Mouse (Mus musculus): Measurements from ENCODE around the gene Hist1h2ac. TPM values are rescaled to one million over a fixed set of nuclear protein-coding genes. Genes with fewer than 3 reads are reported as not detected.
A peak's percentile ranks its signal among the peaks of the same experiment; 100 is the strongest.

Gene Hist1h2ac
- polyA plus RNA-seq, 1 experiment from 2014 or later = 1.4 TPM

DNA sequence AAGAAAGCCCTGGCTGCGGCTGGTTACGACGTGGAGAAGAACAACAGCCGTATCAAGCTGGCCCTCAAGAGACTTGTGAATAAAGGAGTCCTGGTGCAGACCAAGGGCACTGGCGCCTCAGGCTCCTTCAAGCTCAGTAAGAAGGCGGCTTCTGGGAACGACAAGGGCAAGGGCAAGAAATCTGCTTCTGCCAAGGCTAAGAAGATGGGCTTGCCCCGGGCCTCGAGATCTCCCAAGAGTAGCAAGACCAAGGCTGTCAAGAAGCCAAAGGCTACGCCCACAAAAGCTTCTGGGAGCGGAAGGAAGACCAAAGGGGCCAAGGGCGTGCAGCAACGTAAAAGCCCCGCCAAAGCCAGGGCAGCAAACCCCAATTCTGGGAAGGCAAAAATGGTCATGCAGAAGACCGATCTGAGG lies 12.3 kb upstream of the Hist1h2ac start:
- no peak overlapping the region for H3K9ac ChIP-seq (ENCODE audit: low read length)
- 65% methylated on average over 15 of the region's 15 CpGs for WGBS
- H3K4me1 ChIP-seq (replicated peaks; ENCODE audit: control insufficient read depth, insufficient read depth, low read length) = peaks cover 13% of the 10 kb centered on the region; the same call in 1 of the 2 replicates
- DNase-seq (ENCODE audit: low spot score) (no peak), ATAC-seq (replicated peaks; ENCODE audit: low FRiP score, low TSS enrichment, low read depth) (no peak)
- H3K9me3 ChIP-seq (ENCODE audit: control insufficient read depth, low read length) = no peaks in the 10 kb centered on the region
- no peak overlapping the region for H3K27ac ChIP-seq (ENCODE audit: low read depth)
- H3K4me3 ChIP-seq (ENCODE audit: low read depth, low read length) = no peak overlapping the region
- H3K36me3 ChIP-seq (ENCODE audit: control insufficient read depth, insufficient read depth, low read length) = no peaks in the 10 kb centered on the region
- no peak overlapping the region for H3K4me2 ChIP-seq (ENCODE audit: low read length)
- no peaks in the 10 kb centered on the region for H3K27me3 ChIP-seq (replicated peaks; ENCODE audit: control insufficient read depth, insufficient read depth, low read length)

DNA sequence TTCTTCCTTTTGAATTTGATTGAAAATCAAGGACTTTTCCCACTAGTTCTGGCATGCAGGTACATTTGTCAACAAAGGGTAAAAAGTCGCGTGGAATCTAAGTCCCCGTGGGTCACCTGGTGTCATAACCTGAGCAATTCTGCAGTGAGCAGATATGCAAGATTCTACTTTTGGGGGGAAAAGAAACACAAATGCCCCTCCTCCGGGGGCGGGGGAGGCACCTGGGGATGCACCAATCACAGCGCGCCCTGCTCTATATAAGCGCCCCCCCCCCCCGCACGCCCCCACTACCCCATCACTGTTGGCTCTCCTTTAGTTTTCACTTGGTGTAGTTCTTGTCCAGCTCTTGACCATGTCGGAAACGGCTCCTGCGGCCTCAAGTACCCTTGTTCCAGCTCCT lies 11.8 kb upstream of the Hist1h2ac start, which contains the start of gene Hist1h1t:
Gene Hist1h1t, plus strand, starts transcription at position 301 of the 400 bp plus-strand sequence.
- Histone ChIP-seq H3K27ac (ENCODE audit: low read depth) (no peak within 1 kb of the TSS), H3K4me1 (replicated peaks; ENCODE audit: control insufficient read depth, insufficient read depth, low read length) (peaks cover 13% of the 10 kb centered on the region; the same call in 1 of the 2 replicates), H3K27me3 (replicated peaks; ENCODE audit: control insufficient read depth, insufficient read depth, low read length) (no peaks in the 10 kb centered on the region), H3K4me3 (ENCODE audit: low read depth, low read length) (no peak within 1 kb of the TSS), H3K9ac (ENCODE audit: low read length) (no peak within 1 kb of the TSS), H3K4me2 (ENCODE audit: low read length) (no peak within 1 kb of the TSS), H3K9me3 (ENCODE audit: control insufficient read depth, low read length) (no peaks in the 10 kb centered on the region), H3K36me3 (ENCODE audit: control insufficient read depth, insufficient read depth, low read length) (no peaks in the 10 kb centered on the region)
- DNase-seq (ENCODE audit: low spot score) (no peak), ATAC-seq (replicated peaks; ENCODE audit: low FRiP score, low TSS enrichment, low read depth) (no peak)
- WGBS = 48% methylated on average over 13 of the region's 13 CpGs

DNA sequence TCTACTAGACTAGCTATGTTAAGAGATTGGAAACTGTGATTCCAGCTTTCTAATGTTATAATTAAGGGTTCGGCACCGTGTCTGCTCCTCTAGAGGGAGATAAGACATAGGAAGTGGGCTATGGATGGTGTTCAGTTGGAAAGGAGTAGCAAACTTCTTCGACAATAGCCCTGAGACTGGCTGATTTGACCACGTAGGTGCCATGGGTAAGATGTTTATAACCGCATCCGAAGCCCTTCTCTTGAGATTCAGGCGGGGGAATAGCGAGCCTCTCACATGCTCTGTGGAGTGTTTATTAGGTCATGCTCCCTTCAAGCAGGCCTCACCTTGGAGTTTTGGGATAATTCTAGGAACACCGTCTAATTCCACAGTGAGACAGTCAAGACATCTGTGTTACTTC lies 11.2 kb upstream of the Hist1h2ac start:
- H3K9ac ChIP-seq (ENCODE audit: low read length) = no peak overlapping the region
- no peak overlapping the region for H3K27ac ChIP-seq (ENCODE audit: low read depth)
- 89% methylated on average over 9 of the region's 9 CpGs for WGBS
- H3K4me3 ChIP-seq (ENCODE audit: low read depth, low read length) = no peak overlapping the region
- no peaks in the 10 kb centered on the region for H3K27me3 ChIP-seq (replicated peaks; ENCODE audit: control insufficient read depth, insufficient read depth, low read length)
- DNase-seq (ENCODE audit: low spot score) = no peak
- H3K4me2 ChIP-seq (ENCODE audit: low read length) = no peak overlapping the region
- H3K36me3 ChIP-seq (ENCODE audit: control insufficient read depth, insufficient read depth, low read length) = no peaks in the 10 kb centered on the region
- peaks cover 13% of the 10 kb centered on the region; the same call in 1 of the 2 replicates for H3K4me1 ChIP-seq (replicated peaks; ENCODE audit: control insufficient read depth, insufficient read depth, low read length)
- no peaks in the 10 kb centered on the region for H3K9me3 ChIP-seq (ENCODE audit: control insufficient read depth, low read length)
- ATAC-seq (replicated peaks; ENCODE audit: low FRiP score, low TSS enrichment, low read depth) = no peak

DNA sequence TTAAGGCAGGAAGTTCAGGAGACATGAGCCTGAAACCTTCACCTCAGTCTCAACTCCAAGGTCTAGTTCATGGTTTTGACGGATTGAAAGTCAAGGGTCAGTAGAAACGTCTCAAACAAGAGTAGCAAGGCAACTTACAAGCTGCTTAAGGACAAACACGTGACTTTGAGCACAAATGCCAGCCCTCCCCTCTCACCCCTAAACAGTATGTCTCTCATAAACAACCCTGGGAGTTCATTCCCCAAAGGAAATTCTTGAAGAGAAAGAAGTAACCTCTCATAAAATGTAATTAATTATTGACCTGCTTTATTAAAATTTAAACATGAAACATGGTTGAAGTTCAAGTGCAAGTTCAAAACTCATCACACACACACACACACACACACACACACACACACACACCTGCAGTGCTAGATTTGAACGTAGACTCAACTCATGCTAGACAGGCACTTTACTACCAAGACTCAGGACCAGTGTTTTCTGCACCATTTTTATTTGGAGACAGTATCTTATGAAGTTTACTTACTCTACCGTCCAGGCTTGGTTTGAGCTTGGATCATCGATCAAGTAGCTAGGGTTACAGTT lies 10.2 kb upstream of the Hist1h2ac start:
- Histone ChIP-seq H3K9me3 (ENCODE audit: control insufficient read depth, low read length) (no peaks in the 10 kb centered on the region), H3K4me2 (ENCODE audit: low read length) (no peak overlapping the region), H3K9ac (ENCODE audit: low read length) (no peak overlapping the region), H3K4me3 (ENCODE audit: low read depth, low read length) (no peak overlapping the region), H3K27me3 (replicated peaks; ENCODE audit: control insufficient read depth, insufficient read depth, low read length) (no peaks in the 10 kb centered on the region), H3K4me1 (replicated peaks; ENCODE audit: control insufficient read depth, insufficient read depth, low read length) (peaks cover 10% of the 10 kb centered on the region; the same call in 1 of the 2 replicates), H3K36me3 (ENCODE audit: control insufficient read depth, insufficient read depth, low read length) (no peaks in the 10 kb centered on the region), H3K27ac (ENCODE audit: low read depth) (no peak overlapping the region)
- DNase-seq (ENCODE audit: low spot score) (no peak), ATAC-seq (replicated peaks; ENCODE audit: low FRiP score, low TSS enrichment, low read depth) (no peak)
- WGBS = 85% methylated on average over 6 of the region's 6 CpGs

DNA sequence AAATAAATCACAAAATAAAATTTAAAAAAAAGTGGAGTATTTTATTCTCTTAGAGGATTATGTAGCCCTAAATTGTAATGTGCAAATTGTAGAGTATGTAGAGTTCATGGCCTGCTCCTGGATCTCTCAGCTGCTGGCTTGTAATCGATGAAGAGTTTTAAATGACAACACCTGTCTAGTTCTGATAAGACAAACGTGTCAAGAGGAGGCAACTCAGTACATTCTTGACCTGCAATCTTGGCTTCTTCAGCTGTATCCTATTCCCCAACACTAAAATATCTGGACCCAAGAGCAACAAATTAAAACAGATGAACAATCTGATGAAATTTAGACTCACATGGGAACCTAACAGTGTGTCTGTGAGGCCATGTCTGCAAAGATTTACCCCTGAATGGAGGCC lies 5.7 kb upstream of the Hist1h2ac start:
- Histone ChIP-seq H3K27me3 (replicated peaks; ENCODE audit: control insufficient read depth, insufficient read depth, low read length) (no peaks in the 10 kb centered on the region), H3K4me1 (replicated peaks; ENCODE audit: control insufficient read depth, insufficient read depth, low read length) (no peaks in the 10 kb centered on the region), H3K27ac (ENCODE audit: low read depth) (no peak overlapping the region), H3K9me3 (ENCODE audit: control insufficient read depth, low read length) (no peaks in the 10 kb centered on the region), H3K36me3 (ENCODE audit: control insufficient read depth, insufficient read depth, low read length) (no peaks in the 10 kb centered on the region), H3K4me2 (ENCODE audit: low read length) (no peak overlapping the region), H3K4me3 (ENCODE audit: low read depth, low read length) (no peak overlapping the region), H3K9ac (ENCODE audit: low read length) (no peak overlapping the region)
- ATAC-seq (replicated peaks; ENCODE audit: low FRiP score, low TSS enrichment, low read depth) (no peak), DNase-seq (ENCODE audit: low spot score) (no peak)
- WGBS = 81% methylated on average over 2 of the region's 2 CpGs

DNA sequence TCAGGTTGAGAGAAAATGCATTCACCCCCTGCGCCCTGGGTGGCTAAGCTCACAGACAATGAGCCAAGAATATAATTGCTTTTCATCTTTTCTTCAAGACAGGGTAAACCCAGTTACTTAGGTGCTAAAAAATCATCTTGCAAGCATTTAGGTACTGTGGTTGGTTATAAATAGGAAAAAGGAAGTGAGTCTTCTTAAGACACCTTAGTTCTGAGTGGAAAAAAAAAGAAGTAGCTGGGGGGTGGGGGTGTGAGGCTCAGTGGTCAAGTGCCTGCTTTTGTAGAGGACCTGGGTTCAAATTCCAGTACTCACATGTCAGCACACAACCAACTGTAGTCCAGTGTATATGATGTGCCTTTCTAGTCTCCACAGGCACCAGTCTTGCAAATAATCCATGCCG lies 5.2 kb upstream of the Hist1h2ac start:
- DNase-seq (ENCODE audit: low spot score) = no peak
- Histone ChIP-seq H3K4me3 (ENCODE audit: low read depth, low read length) (no peak overlapping the region), H3K27me3 (replicated peaks; ENCODE audit: control insufficient read depth, insufficient read depth, low read length) (no peaks in the 10 kb centered on the region), H3K4me2 (ENCODE audit: low read length) (no peak overlapping the region), H3K36me3 (ENCODE audit: control insufficient read depth, insufficient read depth, low read length) (no peaks in the 10 kb centered on the region), H3K27ac (ENCODE audit: low read depth) (no peak overlapping the region), H3K4me1 (replicated peaks; ENCODE audit: control insufficient read depth, insufficient read depth, low read length) (no peaks in the 10 kb centered on the region), H3K9me3 (ENCODE audit: control insufficient read depth, low read length) (no peaks in the 10 kb centered on the region), H3K9ac (ENCODE audit: low read length) (no peak overlapping the region)
- WGBS = 94% methylated on average over 2 of the region's 2 CpGs
- ATAC-seq (replicated peaks; ENCODE audit: low FRiP score, low TSS enrichment, low read depth) = no peak

DNA sequence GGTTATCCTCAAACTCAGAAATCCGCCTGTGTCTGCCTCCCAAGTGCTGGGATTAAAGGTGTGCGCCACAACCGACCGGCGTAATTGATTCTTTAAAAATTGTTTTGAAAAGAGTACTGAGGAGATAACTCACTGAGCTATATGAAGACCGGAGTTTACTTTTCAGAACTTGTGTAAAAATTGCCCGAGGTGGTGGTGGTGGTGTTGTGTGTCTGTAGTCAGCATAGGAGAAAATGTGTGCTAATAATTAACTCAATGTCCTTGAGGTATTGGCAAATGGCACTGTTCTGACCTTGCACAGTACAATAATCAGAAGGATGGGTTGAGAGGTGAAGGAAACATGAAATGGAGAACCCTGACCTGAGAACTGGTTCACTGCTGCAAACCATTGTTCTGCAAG lies 4.2 kb upstream of the Hist1h2ac start:
- Histone ChIP-seq H3K4me1 (replicated peaks; ENCODE audit: control insufficient read depth, insufficient read depth, low read length) (peaks cover under 1% of the 10 kb centered on the region; the same call in 1 of the 2 replicates), H3K27me3 (replicated peaks; ENCODE audit: control insufficient read depth, insufficient read depth, low read length) (no peaks in the 10 kb centered on the region), H3K27ac (ENCODE audit: low read depth) (no peak overlapping the region), H3K4me3 (ENCODE audit: low read depth, low read length) (no peak overlapping the region), H3K36me3 (ENCODE audit: control insufficient read depth, insufficient read depth, low read length) (no peaks in the 10 kb centered on the region), H3K9ac (ENCODE audit: low read length) (no peak overlapping the region), H3K9me3 (ENCODE audit: control insufficient read depth, low read length) (no peaks in the 10 kb centered on the region), H3K4me2 (ENCODE audit: low read length) (no peak overlapping the region)
- WGBS = 85% methylated on average over 7 of the region's 7 CpGs
- ATAC-seq (replicated peaks; ENCODE audit: low FRiP score, low TSS enrichment, low read depth) (no peak), DNase-seq (ENCODE audit: low spot score) (no peak)

DNA sequence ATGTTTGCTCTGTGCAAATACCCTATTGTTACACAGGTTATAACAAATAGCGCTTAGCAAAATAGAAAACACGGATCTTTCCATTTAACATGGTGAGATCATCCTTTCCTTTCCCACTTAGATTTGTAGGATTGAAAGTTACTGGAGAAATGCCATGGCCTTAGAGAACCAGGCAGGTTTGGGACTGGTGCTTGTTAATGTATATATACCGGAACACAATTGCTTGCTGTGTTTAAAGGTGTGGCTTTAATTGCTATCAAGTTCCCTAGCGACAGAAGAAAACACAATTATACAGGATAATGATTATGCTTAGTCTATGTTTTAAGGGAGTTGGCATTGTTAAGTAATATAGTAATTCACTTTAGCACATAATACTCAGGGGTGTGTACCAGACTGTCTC lies 3.4 kb upstream of the Hist1h2ac start:
- H3K4me1 ChIP-seq (replicated peaks; ENCODE audit: control insufficient read depth, insufficient read depth, low read length) = peaks cover 4% of the 10 kb centered on the region; the same call in 1 of the 2 replicates
- H3K9me3 ChIP-seq (ENCODE audit: control insufficient read depth, low read length) = no peaks in the 10 kb centered on the region
- 77% methylated on average over 4 of the region's 4 CpGs for WGBS
- H3K27me3 ChIP-seq (replicated peaks; ENCODE audit: control insufficient read depth, insufficient read depth, low read length) = no peaks in the 10 kb centered on the region
- no peak overlapping the region for H3K4me3 ChIP-seq (ENCODE audit: low read depth, low read length)
- no peak overlapping the region for H3K27ac ChIP-seq (ENCODE audit: low read depth)
- no peaks in the 10 kb centered on the region for H3K36me3 ChIP-seq (ENCODE audit: control insufficient read depth, insufficient read depth, low read length)
- H3K9ac ChIP-seq (ENCODE audit: low read length) = no peak overlapping the region
- DNase-seq (ENCODE audit: low spot score) = no peak
- ATAC-seq (replicated peaks; ENCODE audit: low FRiP score, low TSS enrichment, low read depth) = no peak
- H3K4me2 ChIP-seq (ENCODE audit: low read length) = no peak overlapping the region; the same call in 1 of the 2 replicates

DNA sequence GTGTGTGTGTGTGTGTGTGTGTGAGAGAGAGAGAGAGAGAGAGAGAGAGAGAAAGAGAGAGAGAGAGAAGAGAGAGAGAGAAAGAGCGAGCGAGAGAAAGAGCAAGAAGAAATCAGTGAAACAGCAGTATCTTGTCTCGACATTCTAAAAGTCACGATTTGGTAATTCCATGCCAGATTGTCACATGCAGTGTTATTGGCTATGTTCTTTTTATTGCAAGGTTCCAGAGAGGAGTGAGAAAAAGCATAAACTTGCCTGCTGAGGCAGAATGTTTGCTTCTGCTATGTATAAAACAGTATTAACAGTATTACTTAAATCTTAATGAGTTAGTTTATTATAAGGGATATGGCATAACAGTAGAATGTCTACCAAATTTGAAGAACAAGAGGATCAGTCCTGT lies 2.2 kb upstream of the Hist1h2ac start:
- H3K4me3 ChIP-seq (ENCODE audit: low read depth, low read length) = peak overlapping the region; percentile 46
- peaks cover 4% of the 10 kb centered on the region; the same call in 1 of the 2 replicates for H3K4me1 ChIP-seq (replicated peaks; ENCODE audit: control insufficient read depth, insufficient read depth, low read length)
- ATAC-seq (replicated peaks; ENCODE audit: low FRiP score, low TSS enrichment, low read depth) (no peak), DNase-seq (ENCODE audit: low spot score) (no peak)
- H3K4me2 ChIP-seq (ENCODE audit: low read length) = peak overlapping the region; percentile 72
- no peaks in the 10 kb centered on the region for H3K36me3 ChIP-seq (ENCODE audit: control insufficient read depth, insufficient read depth, low read length)
- H3K9ac ChIP-seq (ENCODE audit: low read length) = peak overlapping the region; percentile 82
- H3K9me3 ChIP-seq (ENCODE audit: control insufficient read depth, low read length) = no peaks in the 10 kb centered on the region
- WGBS = 28% methylated on average over 4 of the region's 4 CpGs
- no peaks in the 10 kb centered on the region for H3K27me3 ChIP-seq (replicated peaks; ENCODE audit: control insufficient read depth, insufficient read depth, low read length)
- peak overlapping the region; percentile 99 for H3K27ac ChIP-seq (ENCODE audit: low read depth)
